Mouse (Mus musculus) CH12.LX (cell line): ENCODE data around the gene Mmp7. TPM values are rescaled to one million over a fixed set of nuclear protein-coding genes. Genes with fewer than 3 reads are reported as not detected.

Source experiments
- DNase-seq: peaks from one replicate; pipeline ENCODE4 v3.0.0-alpha.2; 2013; ENCODE audit errors: extremely low read depth
- H3K27ac ChIP-seq: 2 replicates; pipeline ENCODE4 v1.5.1; 2012; ENCODE audit warnings: low read depth, mild to moderate bottlenecking, control low read depth, moderate library complexity; ENCODE audit not compliant: insufficient read depth
- H3K27me3 ChIP-seq: replicated peaks from 2 replicates; pipeline ENCODE3; 2012; ENCODE audit warnings: inconsistent platforms
- H3K36me3 ChIP-seq, 2 experiments: replicated peaks in 1 of 2; 2 replicates each; pipeline versions ENCODE3 to v1.6.1; 2012; ENCODE audit warnings: inconsistent platforms in 1 of 2, low read length in 1 of 2, mild to moderate bottlenecking in 1 of 2, mixed read lengths in 1 of 2, moderate library complexity in 1 of 2; ENCODE audit not compliant: control insufficient read depth in 1 of 2, insufficient read depth in 1 of 2
- H3K4me1 ChIP-seq, 2 experiments: 2 replicates each; pipeline ENCODE4 v1.6.1; 2012; ENCODE audit warnings: inconsistent platforms in 1 of 2, moderate library complexity in 1 of 2; ENCODE audit not compliant: insufficient read depth in 2 of 2, control insufficient read depth in 1 of 2
- H3K4me2 ChIP-seq: 2 replicates; pipeline ENCODE4 v1.6.1; 2012; ENCODE audit warnings: low read depth, mild to moderate bottlenecking, control low read depth; ENCODE audit not compliant: poor library complexity, insufficient read depth, severe bottlenecking
- H3K4me3 ChIP-seq, 3 experiments: fragments of 150-350 bp in 1 of 3; sonication (generic) in 1 of 3; replicated peaks in 1 of 3; 2 replicates each; pipeline versions ENCODE3 to v1.5.1; 2011 to 2012; ENCODE audit warnings: low read depth in 2 of 3, low read length in 2 of 3, mild to moderate bottlenecking in 2 of 3, moderate library complexity in 2 of 3, control low read depth in 1 of 3, improper control_type of control experiment in 1 of 3, inconsistent platforms in 1 of 3, mixed read lengths in 1 of 3; ENCODE audit not compliant: poor library complexity in 1 of 3
- H3K79me2 ChIP-seq: replicated peaks from 2 replicates; pipeline ENCODE4 v1.6.1; 2012; ENCODE audit warnings: mild to moderate bottlenecking, moderate library complexity; ENCODE audit not compliant: control insufficient read depth, poor library complexity, insufficient read depth, severe bottlenecking; ENCODE audit errors: extremely low read depth
- H3K9ac ChIP-seq: 2 replicates; pipeline ENCODE4 v1.6.1; 2012; ENCODE audit warnings: low read depth, mild to moderate bottlenecking, control low read depth, moderate library complexity; ENCODE audit not compliant: insufficient read depth
- H3K9me3 ChIP-seq: replicated peaks from 2 replicates; pipeline ENCODE3; 2012; ENCODE audit warnings: low read length, inconsistent platforms, mixed read lengths
- CHD1 ChIP-seq: IDR thresholded peaks from 2 replicates; pipeline ENCODE4 v1.6.1; 2012; ENCODE audit warnings: low read depth, low read length, improper control_type of control experiment, inconsistent platforms
- CHD2 ChIP-seq: IDR thresholded peaks from 2 replicates; pipeline ENCODE4 v1.6.1; 2011; ENCODE audit warnings: low read length, improper control_type of control experiment
- CTCF ChIP-seq, 2 experiments: IDR thresholded peaks in 1 of 2; conservative IDR thresholded peaks in 1 of 2; 2 replicates each; pipeline ENCODE4 v1.5.1; 2011 to 2012; ENCODE audit warnings: low read depth in 2 of 2, low read length in 2 of 2, improper control_type of control experiment in 1 of 2, inconsistent platforms in 1 of 2, mild to moderate bottlenecking in 1 of 2, moderate library complexity in 1 of 2
- EP300 ChIP-seq: IDR thresholded peaks from 2 replicates; pipeline ENCODE4 v1.6.1; 2011; ENCODE audit warnings: low read length, improper control_type of control experiment
- HCFC1 ChIP-seq: IDR thresholded peaks from 2 replicates; pipeline ENCODE4 v1.6.1; 2012; ENCODE audit warnings: low read depth, mild to moderate bottlenecking, inconsistent platforms, low read length, improper control_type of control experiment
- IRF4 ChIP-seq: IDR thresholded peaks from 2 replicates; pipeline ENCODE4 v1.6.1; 2014; ENCODE audit warnings: low read depth, mild to moderate bottlenecking, inconsistent platforms, low read length, improper control_type of control experiment
- KAT2A ChIP-seq: IDR thresholded peaks from 2 replicates; pipeline ENCODE4 v1.6.1; 2012; ENCODE audit warnings: low read length, improper control_type of control experiment, inconsistent platforms; ENCODE audit not compliant: insufficient replicate concordance
- MAFK ChIP-seq: IDR thresholded peaks from 2 replicates; pipeline ENCODE4 v1.6.1; 2011; ENCODE audit warnings: low read length, improper control_type of control experiment; ENCODE audit not compliant: insufficient replicate concordance
- MAX ChIP-seq: IDR thresholded peaks from 2 replicates; pipeline ENCODE4 v1.6.1; 2011; ENCODE audit warnings: low read length, improper control_type of control experiment
- MEF2A ChIP-seq: IDR thresholded peaks from 2 replicates; pipeline ENCODE4 v1.6.1; 2014; ENCODE audit warnings: low read depth, mild to moderate bottlenecking, inconsistent platforms, low read length, improper control_type of control experiment, borderline replicate concordance
- MXI1 ChIP-seq: IDR thresholded peaks from 2 replicates; pipeline ENCODE4 v1.6.1; 2011; ENCODE audit warnings: mild to moderate bottlenecking, low read depth, low read length, improper control_type of control experiment
- MYC ChIP-seq: IDR thresholded peaks from 2 replicates; pipeline ENCODE4 v1.6.1; 2011; ENCODE audit warnings: low read depth, mild to moderate bottlenecking, improper control_type of control experiment, low read length
- NRF1 ChIP-seq: IDR thresholded peaks from 2 replicates; pipeline ENCODE4 v1.6.1; 2014; ENCODE audit warnings: low read depth, mild to moderate bottlenecking, inconsistent platforms, low read length, improper control_type of control experiment, moderate library complexity
- POLR2AphosphoS2 ChIP-seq: IDR thresholded peaks from 2 replicates; pipeline ENCODE4 v1.6.1; 2011; ENCODE audit warnings: low read depth, low read length, improper control_type of control experiment
- RCOR1 ChIP-seq: conservative IDR thresholded peaks from 2 replicates; pipeline ENCODE4 v1.6.1; 2012; ENCODE audit warnings: low read depth, mild to moderate bottlenecking, inconsistent platforms, low read length, improper control_type of control experiment
- SMC3 ChIP-seq: IDR thresholded peaks from 2 replicates; pipeline ENCODE4 v1.6.1; 2011; ENCODE audit warnings: low read depth, low read length, improper control_type of control experiment
- TBP ChIP-seq: conservative IDR thresholded peaks from 2 replicates; pipeline ENCODE4 v1.6.1; 2011; ENCODE audit warnings: low read depth, low read length, improper control_type of control experiment
- USF2 ChIP-seq: conservative IDR thresholded peaks from 2 replicates; pipeline ENCODE4 v1.6.1; 2011; ENCODE audit warnings: low read depth, low read length, improper control_type of control experiment
- ZKSCAN1 ChIP-seq: IDR thresholded peaks from 2 replicates; pipeline ENCODE4 v1.6.1; 2012; ENCODE audit warnings: low read depth, inconsistent platforms, low read length, improper control_type of control experiment, borderline replicate concordance
- ZMIZ1 ChIP-seq: IDR thresholded peaks from 2 replicates; pipeline ENCODE4 v1.6.1; 2012; ENCODE audit warnings: low read depth, mild to moderate bottlenecking, inconsistent platforms, low read length, improper control_type of control experiment
- dilution Hi-C: fragments of 300-500 bp; cut with MboI; formaldehyde crosslinking; loops from 2 replicates; pipeline ENCODE4 v1.14.3; 2020; ENCODE audit warnings: low sequenced_read_pairs; ENCODE audit not compliant: extremely low pct_unique_long_range_greater_than_20kb, extremely low pct_ligation_motif_present
- in situ Hi-C: fragments of 300-500 bp; cut with MboI; formaldehyde crosslinking; loops from 3 replicates; pipeline ENCODE4 v1.14.3; 2019; ENCODE audit warnings: low sequenced_read_pairs, low pct_ligation_motif_present, low pct_unique_long_range_greater_than_20kb, mixed read lengths
- polyA plus RNA-seq: library from polyadenylated mRNA; unstranded; fragments of >175 nt; gene quantifications from 2 replicates; pipeline ENCODE4 v1.2.1, GENCODE M21; 2012; ENCODE audit warnings: low read depth; ENCODE audit not compliant: insufficient read length
- total RNA-seq, 2 experiments: library from RNA; depleted of rRNA; stranded (reverse); fragments of 300-350 nt in 1 of 2; fragments of >200 nt in 1 of 2; gene quantifications; 2 replicates each; pipeline ENCODE4 v1.2.3; 2012 to 2014

Mmp7 gene
- total and polyA plus RNA-seq, 3 experiments: not detected

- dilution Hi-C loops: no loop called here
- Histone ChIP-seq H3K9ac (no peak overlapping the region), H3K27me3 (no peaks in the 10 kb centered on the region), H3K9me3 (no peaks in the 10 kb centered on the region), H3K4me3 (no peak overlapping the region), H3K79me2 (no peaks in the 10 kb centered on the region), H3K27ac (no peak overlapping the region), H3K36me3 (no peaks in the 10 kb centered on the region), H3K4me1 (peaks cover 9 to 11% of the 10 kb centered on the region in 2 experiments; a peak in 3 of 4 replicates), H3K4me2 (no peak overlapping the region)
- in situ Hi-C loops: no loop called here
- DNase-seq: peak; percentile 36
- no peak for TF ChIP-seq POLR2AphosphoS2
- no peak for TF ChIP-seq KAT2A
- no peak for TF ChIP-seq ZMIZ1
- TF ChIP-seq MAX: no peak
- TF ChIP-seq CTCF (conservative IDR thresholded peaks at IDR 0.05 in 1 of 2, IDR thresholded peaks at IDR 0.05 in 1 of 2; ENCODE audit: low read depth in 2 of 2, low read length in 2 of 2): no peak
- TF ChIP-seq NRF1: no peak
- TF ChIP-seq MEF2A: no peak
- peak; percentile 48; the same call in 1 of the 2 replicates for TF ChIP-seq EP300
- 0 out of 2 replicates have a peak, but pooled peaks have one; percentile 27 for TF ChIP-seq MYC
- TF ChIP-seq IRF4: peak; percentile 32; the same call in 1 of the 2 replicates
Measured at GRCm38 (mm10) chr9:7650397-7651180, 41.3 kb upstream of the Mmp7 start.

- H3K27ac ChIP-seq: no peak overlapping the region
- no peaks in the 10 kb centered on the region for H3K36me3 ChIP-seq
- H3K9me3 ChIP-seq: no peaks in the 10 kb centered on the region
- TF ChIP-seq EP300 (no peak), NRF1 (no peak), KAT2A (no peak), USF2 (no peak), SMC3 (no peak), CHD1 (no peak), CHD2 (no peak), MXI1 (no peak), POLR2AphosphoS2 (no peak), HCFC1 (no peak), MYC (no peak), ZKSCAN1 (no peak), MAX (no peak), MAFK (no peak), TBP (no peak), RCOR1 (no peak)
- TF ChIP-seq, all 38 proteins: peak for 0
- no peak for DNase-seq
- Histone ChIP-seq H3K4me1 (peaks cover 9 to 11% of the 10 kb centered on the region in 2 experiments; a peak in 3 of 4 replicates), H3K9ac (no peak overlapping the region), H3K27me3 (no peaks in the 10 kb centered on the region), H3K79me2 (no peaks in the 10 kb centered on the region), H3K4me2 (no peak overlapping the region), H3K4me3 (no peak overlapping the region)
- dilution Hi-C loops: no loop called here
- in situ Hi-C loops: no loop called here
Measured at GRCm38 (mm10) chr9:7652351-7653085, 39.4 kb upstream of the Mmp7 start.
